In genomic region chr9:99799387-99800021, GRCm38 (mm10) we compare ENCODE assay signal across 9 mouse cellular contexts.
DNase-seq lines count a peak whose midpoint lies in the region; ATAC-seq and TF ChIP-seq lines count a peak whose summit lies in the region.
"Had no signal": no experiment of that assay in that cellular context is flagged by ENCODE, and none has a peak within 500 bp of the region (broad histone marks: within the 10 kb centered on the region; RNA-seq: fewer than 3 reads in every experiment).

No protein-coding gene starts in this region.

- H3K27ac ChIP-seq in heart, embryonic 14.5 days (replicated peaks in 1 of 2; ENCODE audit: control insufficient read depth in 1 of 2, insufficient read depth in 1 of 2, low read depth in 2 of 2, low read length in 2 of 2) = no peak overlapping the region
- H3K27ac ChIP-seq in heart, adult 2 months = no peak overlapping the region
- H3K27ac ChIP-seq in limb, embryonic 12.5 days = peak overlapping the region; percentile 20; the same call in 1 of the 2 replicates
- peak overlapping the region; percentile 48 for H3K27ac ChIP-seq in neural tube, embryonic 15.5 days (replicated peaks)

- no peaks in the 10 kb centered on the region for H3K79me2 ChIP-seq in heart, adult 2 months (replicated peaks; ENCODE audit: control insufficient read depth, insufficient read depth, low read length)

- 4% methylated on average over 16 of the region's 16 CpGs for WGBS in heart, embryonic 14.5 days
- 3% methylated on average over 16 of the region's 16 CpGs for WGBS in heart, adult 2 months
- WGBS in limb, embryonic 12.5 days = 5% methylated on average over 16 of the region's 16 CpGs
- WGBS in neural tube, embryonic 15.5 days = 2% methylated on average over 16 of the region's 16 CpGs

- ATAC-seq in heart, embryonic 14.5 days (ENCODE audit: insufficient number of reproducible peaks, insufficient read depth, low FRiP score, low read depth) = no peak
- ATAC-seq in granulocyte monocyte progenitor cell, adult 5-6 weeks (replicated peaks; ENCODE audit: poor library complexity, severe bottlenecking) = peak; percentile 59
- ATAC-seq in limb, embryonic 12.5 days (ENCODE audit: insufficient number of reproducible peaks, insufficient read depth, low FRiP score, low TSS enrichment, low read depth) = no peak
- ATAC-seq in neural tube, embryonic 15.5 days (ENCODE audit: low FRiP score) = peak; percentile 89

- TF ChIP-seq EP300 in heart, adult 2 months (IDR thresholded peaks at IDR 0.05; ENCODE audit: insufficient read depth, low read depth, low read length) = no peak

- H3K27me3 ChIP-seq in heart, embryonic 14.5 days (ENCODE audit: control insufficient read depth, insufficient read depth, low read length) = 0 out of 2 replicates have a peak, but pooled peaks cover 11% of the 10 kb centered on the region
- peaks cover 3% of the 10 kb centered on the region; the same call in 1 of the 2 replicates for H3K27me3 ChIP-seq in heart, adult 2 months (ENCODE audit: control insufficient read depth, insufficient read depth, low read length)
- H3K27me3 ChIP-seq in limb, embryonic 12.5 days = peaks cover 23% of the 10 kb centered on the region
- H3K27me3 ChIP-seq in neural tube, embryonic 15.5 days (replicated peaks) = no peaks in the 10 kb centered on the region; the same call in 1 of the 2 replicates

- H3K4me3 ChIP-seq in heart, embryonic 14.5 days (ENCODE audit: control insufficient read depth in 1 of 2, insufficient read depth in 1 of 2, low read depth in 1 of 2, low read length in 2 of 2) = peak overlapping the region; percentile 36 to 46
- H3K4me3 ChIP-seq in heart, adult 2 months = no peak overlapping the region
- peak overlapping the region; percentile 33 for H3K4me3 ChIP-seq in limb, embryonic 12.5 days (replicated peaks)
- peak overlapping the region; percentile 31 for H3K4me3 ChIP-seq in neural tube, embryonic 15.5 days (replicated peaks)

- no peak for TF ChIP-seq CTCF in heart, adult 2 months (IDR thresholded peaks at IDR 0.05)

- H3K9me3 ChIP-seq in heart, embryonic 14.5 days (ENCODE audit: control insufficient read depth, low read length) = no peaks in the 10 kb centered on the region
- no peaks in the 10 kb centered on the region for H3K9me3 ChIP-seq in limb, embryonic 12.5 days
- H3K9me3 ChIP-seq in neural tube, embryonic 15.5 days (replicated peaks) = no peaks in the 10 kb centered on the region

- H3K4me2 ChIP-seq in heart, embryonic 14.5 days (ENCODE audit: low read length) = peak overlapping the region; percentile 65
- H3K4me2 ChIP-seq in limb, embryonic 12.5 days = peak overlapping the region; percentile 69
- H3K4me2 ChIP-seq in neural tube, embryonic 15.5 days = peak overlapping the region; percentile 62

- intact Hi-C loops in heart, adult 2 months (cut with DNase I) = no loop called here

- TF ChIP-seq POLR2A in heart, adult 2 months (IDR thresholded peaks at IDR 0.05; ENCODE audit: insufficient read depth, low read depth, low read length) = no peak

- no peaks in the 10 kb centered on the region for H3K36me3 ChIP-seq in heart, embryonic 14.5 days (ENCODE audit: control insufficient read depth, insufficient read depth, low read length)
- no peaks in the 10 kb centered on the region for H3K36me3 ChIP-seq in heart, adult 2 months (ENCODE audit: control insufficient read depth, insufficient read depth, low read length)
- H3K36me3 ChIP-seq in limb, embryonic 12.5 days = no peaks in the 10 kb centered on the region
- H3K36me3 ChIP-seq in neural tube, embryonic 15.5 days = no peaks in the 10 kb centered on the region
- H3K36me3 ChIP-seq: G1E had no signal

- DNase-seq in heart, adult 2 months = no peak
- peak; percentile 79 for DNase-seq in embryo, embryonic 10 days (ENCODE audit: low spot score)
- no peak for DNase-seq in natural killer cell, adult 2 months (ENCODE audit: low spot score in 2 of 2)
- no peak for DNase-seq in urinary bladder, postnatal 36 days (ENCODE audit: low spot score in 2 of 2)

- peak overlapping the region; percentile 8 for H3K9ac ChIP-seq in heart, embryonic 14.5 days (ENCODE audit: low read length)
- no peak overlapping the region for H3K9ac ChIP-seq in heart, adult 2 months (ENCODE audit: low read depth, low read length)
- H3K9ac ChIP-seq in limb, embryonic 12.5 days (replicated peaks) = no peak overlapping the region; the same call in 1 of the 2 replicates
- H3K9ac ChIP-seq in neural tube, embryonic 15.5 days (replicated peaks) = 0 out of 2 replicates have a peak overlapping the region, but pooled peaks have one; percentile 17

- H3K4me1 ChIP-seq in heart, embryonic 14.5 days (ENCODE audit: control insufficient read depth in 2 of 2, insufficient read depth in 2 of 2, low read length in 2 of 2) = no peaks in the 10 kb centered on the region
- no peaks in the 10 kb centered on the region for H3K4me1 ChIP-seq in heart, adult 2 months (ENCODE audit: control insufficient read depth, insufficient read depth, low read length)
- peaks cover 11% of the 10 kb centered on the region; the same call in 1 of the 2 replicates for H3K4me1 ChIP-seq in limb, embryonic 12.5 days (replicated peaks)
- peaks cover 21% of the 10 kb centered on the region for H3K4me1 ChIP-seq in neural tube, embryonic 15.5 days

Comparison
In these comparisons a context has a peak if more than half of its experiments do, and no peak if none do; other contexts are left out.
1. H3K9ac ChIP-seq: peak in heart, embryonic 14.5 days (single experiment) and neural tube, embryonic 15.5 days (single experiment); none in heart, adult 2 months (single experiment) and limb, embryonic 12.5 days (single experiment).
2. ATAC-seq: peak in granulocyte monocyte progenitor cell, adult 5-6 weeks (single experiment) and neural tube, embryonic 15.5 days (single experiment); none in heart, embryonic 14.5 days (single experiment) and limb, embryonic 12.5 days (single experiment).
3. H3K27ac ChIP-seq: peak in limb, embryonic 12.5 days (single experiment) and neural tube, embryonic 15.5 days (single experiment); none in heart, embryonic 14.5 days (0 of 2) and heart, adult 2 months (single experiment).
4. Peak in every context shown above with its lines, with median percentiles within 50 percentile points of each other: H3K4me2 ChIP-seq.